ENCODE assay signal across 8 mouse cellular contexts in genomic region chr3:90514691-90515090, GRCm38 (mm10). TPM values are rescaled to one million over a fixed set of nuclear protein-coding genes. Genes with fewer than 3 reads are reported as not detected.
DNase-seq lines count a peak whose midpoint lies in the region; ATAC-seq lines count a peak whose summit lies in the region.

No protein-coding gene starts in this region.

- H3K4me1 ChIP-seq in embryonic facial prominence, embryonic 11.5 days (ENCODE audit: control insufficient read depth, insufficient read depth, low read length), result peaks cover 9% of the 10 kb centered on the region
- H3K4me1 ChIP-seq in heart, embryonic 10.5 days, result peaks cover 30% of the 10 kb centered on the region

- no peak overlapping the region for H3K27ac ChIP-seq in embryonic facial prominence, embryonic 11.5 days (replicated peaks; ENCODE audit: low read depth, low read length)
- peak overlapping the region; percentile 89 for H3K27ac ChIP-seq in heart, embryonic 10.5 days

- H3K4me2 ChIP-seq in embryonic facial prominence, embryonic 11.5 days (ENCODE audit: low read depth, low read length), result peak overlapping the region; percentile 73

- intact Hi-C loops in left cerebral cortex, postnatal 4 days (cut with DNase I), result no loop called here

- DNase-seq in 3T3-L1 (ENCODE audit: low read depth, low spot score), result peak; percentile 73
- DNase-seq in NIH3T3 (ENCODE audit: low read depth), result peak; percentile 56
- DNase-seq in embryonic facial prominence, embryonic 11.5 days (ENCODE audit: low spot score), result peak; percentile 79
- peak; percentile 88 for DNase-seq in heart, embryonic 10.5 days (ENCODE audit: low spot score)
- peak; percentile 78 for DNase-seq in kidney, adult 9 months
- DNase-seq in lung, postnatal 10 days, result peak; percentile 88
- DNase-seq in ovary, postnatal 36 days (ENCODE audit: low spot score), result peak; percentile 64
- DNase-seq in left cerebral cortex, postnatal 4 days, result no peak

- no peaks in the 10 kb centered on the region for H3K36me3 ChIP-seq in embryonic facial prominence, embryonic 11.5 days (replicated peaks; ENCODE audit: control insufficient read depth, insufficient read depth, low read depth, low read length)
- H3K36me3 ChIP-seq in heart, embryonic 10.5 days, result peaks cover 7% of the 10 kb centered on the region; the same call in 1 of the 2 replicates

- H3K4me3 ChIP-seq in embryonic facial prominence, embryonic 11.5 days (ENCODE audit: low read depth, low read length), result peak overlapping the region; percentile 29
- H3K4me3 ChIP-seq in heart, embryonic 10.5 days, result peak overlapping the region; percentile 60

- H3K9ac ChIP-seq in embryonic facial prominence, embryonic 11.5 days (replicated peaks; ENCODE audit: low read length), result peak overlapping the region; percentile 52

- ATAC-seq in embryonic facial prominence, embryonic 11.5 days (replicated peaks; ENCODE audit: insufficient number of reproducible peaks, low FRiP score, low TSS enrichment, low read depth), result peak; percentile 64

- 0 out of 2 replicates have a peak, but pooled peaks cover 8% of the 10 kb centered on the region for H3K27me3 ChIP-seq in embryonic facial prominence, embryonic 11.5 days (ENCODE audit: control insufficient read depth, insufficient read depth, low read length)
- H3K27me3 ChIP-seq in heart, embryonic 10.5 days (ENCODE audit: insufficient read depth, poor library complexity, severe bottlenecking), result no peaks in the 10 kb centered on the region

- under 1% methylated on average over 10 of the region's 10 CpGs for whole genome bisulfite sequencing in embryonic facial prominence, embryonic 11.5 days
- WGBS in heart, embryonic 10.5 days, result 0% methylated on average over 10 of the region's 10 CpGs

- H3K9me3 ChIP-seq in embryonic facial prominence, embryonic 11.5 days (replicated peaks; ENCODE audit: control insufficient read depth, low read length), result no peaks in the 10 kb centered on the region
- H3K9me3 ChIP-seq in heart, embryonic 10.5 days, result no peaks in the 10 kb centered on the region

RNA-seq across cellular contexts. Expression of gene S100a13, which starts 0.5 kb away (rescaled TPM):
- 12.9 and 14.6 TPM in 2 replicates for polyA plus RNA-seq in embryonic facial prominence, embryonic 11.5 days (2014; fragmentation: Nextera tagmentation; extraction: Ambion mirVana)
- 32.3 and 52.5 TPM in 2 replicates for polyA plus RNA-seq in heart, embryonic 10.5 days (2016; fragmentation: Nextera tagmentation; extraction: Ambion mirVana)
- total RNA-seq in left cerebral cortex, postnatal 4 days (2021), result 10 to 100 TPM in 1 of 2 experiments, 1 to 10 TPM in 1; 9.7 to 12.2 TPM

RNA-seq across cellular contexts. Expression of gene S100a1, which starts 0.5 kb away (rescaled TPM):
- 8.4 and 13.4 TPM in 2 replicates for polyA plus RNA-seq in embryonic facial prominence, embryonic 11.5 days (2014; fragmentation: Nextera tagmentation; extraction: Ambion mirVana)
- 64.6 and 111 TPM in 2 replicates for polyA plus RNA-seq in heart, embryonic 10.5 days (2016; fragmentation: Nextera tagmentation; extraction: Ambion mirVana)
- total RNA-seq in left cerebral cortex, postnatal 4 days (2021), result 10 to 100 TPM; 25.2 to 25.4 TPM

RNA-seq across cellular contexts. Expression of gene Chtop, which starts 5.4 kb away (rescaled TPM):
- 126 and 132 TPM in 2 replicates for polyA plus RNA-seq in embryonic facial prominence, embryonic 11.5 days (2014; fragmentation: Nextera tagmentation; extraction: Ambion mirVana)
- 120 and 136 TPM in 2 replicates for polyA plus RNA-seq in heart, embryonic 10.5 days (2016; fragmentation: Nextera tagmentation; extraction: Ambion mirVana)
- total RNA-seq in left cerebral cortex, postnatal 4 days (2021), result 100 to 1,000 TPM; 193 to 199 TPM

RNA-seq across cellular contexts. Expression of gene S100a14, which starts 12.0 kb away (rescaled TPM):
- polyA plus RNA-seq in embryonic facial prominence, embryonic 11.5 days (2014; fragmentation: Nextera tagmentation; extraction: Ambion mirVana), result 0.32 TPM in 1 of 2 replicates, not detected in the other
- 0.28 TPM in 1 of 2 replicates, not detected in the other for polyA plus RNA-seq in heart, embryonic 10.5 days (2016; fragmentation: Nextera tagmentation; extraction: Ambion mirVana)
- total RNA-seq in left cerebral cortex, postnatal 4 days (2021), result not detected

RNA-seq across cellular contexts. Expression of gene S100a16, which starts 22.4 kb away (rescaled TPM):
- 48.2 and 52.1 TPM in 2 replicates for polyA plus RNA-seq in embryonic facial prominence, embryonic 11.5 days (2014; fragmentation: Nextera tagmentation; extraction: Ambion mirVana)
- polyA plus RNA-seq in heart, embryonic 10.5 days (2016; fragmentation: Nextera tagmentation; extraction: Ambion mirVana), result 18.1 and 36.6 TPM in 2 replicates
- total RNA-seq in left cerebral cortex, postnatal 4 days (2021), result 10 to 100 TPM; 46.9 to 51.6 TPM
